Mouse (Mus musculus): ENCODE data around the gene Gm12258.
"Not testable (repeated sequence)": the region's sequence is repeated elsewhere in the genome, so short reads cannot be mapped to it uniquely, and the experiment has no call there.

DNA sequence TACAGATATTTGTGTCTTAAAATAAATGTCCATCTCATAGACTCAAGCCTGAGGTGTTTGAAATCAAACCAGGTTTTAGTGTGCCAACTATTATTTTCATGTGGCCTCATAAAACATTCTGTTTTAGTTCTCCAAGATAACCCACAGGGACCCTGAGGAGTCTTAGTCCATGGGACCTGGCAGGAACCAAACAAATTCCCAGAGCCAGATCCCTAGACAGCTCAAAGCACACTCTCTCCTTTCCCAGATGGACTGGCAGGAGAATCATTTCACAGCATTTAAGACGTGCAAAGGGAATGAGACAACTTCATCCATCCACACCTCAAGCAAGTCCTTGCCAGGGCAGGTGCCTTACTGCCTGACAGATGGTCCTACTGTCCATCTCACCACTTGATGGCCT is 32.3 kb upstream of the Gm12258 start, which contains the start of gene Olfr313:
- not testable (repeated sequence) for TF ChIP-seq CTCF, EP300 (IDR thresholded peaks at IDR 0.05)
